Mouse (Mus musculus): ENCODE measurements around the gene Ndufc2. TPM values are rescaled to one million over a fixed set of nuclear protein-coding genes. Genes with fewer than 3 reads are reported as not detected.

Gene Ndufc2
- total and polyA plus RNA-seq, 3 experiments = 346 to 533 (median 483) TPM

DNA sequence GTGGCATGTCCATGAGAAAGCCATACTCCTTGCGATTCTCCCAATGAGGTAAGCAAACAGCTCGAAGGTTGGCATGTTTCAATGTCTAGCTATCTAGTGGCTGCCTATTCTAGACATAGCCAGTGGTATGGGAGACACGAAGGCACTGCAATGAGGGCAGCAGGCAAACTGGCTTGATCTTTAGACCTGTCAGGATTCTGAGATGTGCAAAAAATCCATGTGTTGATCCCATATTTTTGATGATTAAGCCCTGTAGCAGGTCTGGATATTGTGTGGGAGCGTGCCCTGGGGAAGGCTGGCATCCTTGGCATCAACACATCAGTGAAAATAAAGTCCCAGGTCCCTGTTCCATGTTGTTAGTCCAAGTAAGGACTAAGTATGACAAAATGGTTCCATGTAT lies 11.3 kb upstream of the Ndufc2 start:
- TF ChIP-seq CTCF (IDR thresholded peaks at IDR 0.05) = no peak
- TF ChIP-seq POLR2A (IDR thresholded peaks at IDR 0.05; ENCODE audit: insufficient read depth, low read depth, low read length) = no peak
- TF ChIP-seq EP300 (IDR thresholded peaks at IDR 0.05; ENCODE audit: insufficient read depth, low read depth, low read length) = no peak
- WGBS = 96% methylated on average over 4 of the region's 4 CpGs

DNA sequence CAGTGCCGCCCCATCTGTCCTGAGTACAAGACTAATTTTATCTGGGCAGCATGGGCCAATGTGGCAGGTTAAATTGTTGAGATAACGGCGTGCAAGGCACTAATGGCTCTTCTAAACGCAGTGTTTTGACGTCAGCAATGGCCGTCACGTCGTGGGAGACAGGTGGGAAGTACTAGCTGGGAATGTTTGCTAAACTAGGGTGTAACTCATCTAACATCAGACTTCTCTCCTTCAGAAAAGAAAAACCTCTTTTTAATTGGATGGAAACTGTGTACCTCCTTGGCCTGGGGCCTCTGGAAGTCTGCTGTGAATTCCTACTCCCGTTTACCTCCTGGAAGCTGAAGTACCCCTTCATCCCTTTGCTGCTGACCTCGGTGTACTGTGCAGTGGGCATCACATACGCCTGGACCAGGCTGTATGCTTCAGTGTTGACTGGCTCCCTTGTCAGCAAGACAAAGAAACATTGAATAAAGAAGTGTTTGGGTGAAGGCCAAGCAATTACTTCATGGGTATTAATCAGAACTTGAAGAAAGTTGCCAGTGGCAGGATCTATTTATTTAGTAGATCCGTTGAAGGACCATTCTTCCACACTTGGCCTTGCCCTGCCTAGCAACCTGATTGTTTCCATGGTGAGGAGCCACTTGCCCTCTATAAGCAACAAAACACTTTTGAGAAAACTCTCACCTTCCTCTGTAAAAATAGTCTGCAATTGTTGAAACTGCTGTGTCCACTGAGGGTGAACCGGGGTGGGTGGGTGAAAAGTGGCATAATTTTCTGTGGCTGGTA lies 8.3 kb upstream of the Ndufc2 start:
- H3K27me3 ChIP-seq (ENCODE audit: control insufficient read depth, insufficient read depth, low read length) = no peaks in the 10 kb centered on the region
- no peak overlapping the region for H3K4me3 ChIP-seq
- no peaks in the 10 kb centered on the region for H3K36me3 ChIP-seq (ENCODE audit: control insufficient read depth, insufficient read depth, low read length)
- no peak for DNase-seq
- peak overlapping the region; percentile 68 for H3K27ac ChIP-seq
- intact Hi-C loops (cut with DNase I) = loop anchor here (2.0 kb wide), 1 partner anchor 23 kb away; no protein-coding TSS in a partner anchor
- H3K79me2 ChIP-seq (replicated peaks; ENCODE audit: control insufficient read depth, insufficient read depth, low read length) = no peaks in the 10 kb centered on the region
- WGBS = 62% methylated on average over 13 of the region's 13 CpGs
- H3K9ac ChIP-seq (ENCODE audit: low read depth, low read length) = no peak overlapping the region
- TF ChIP-seq EP300 (IDR thresholded peaks at IDR 0.05; ENCODE audit: insufficient read depth, low read depth, low read length) (no peak), POLR2A (IDR thresholded peaks at IDR 0.05; ENCODE audit: insufficient read depth, low read depth, low read length) (no peak), CTCF (IDR thresholded peaks at IDR 0.05) (no peak)
- H3K4me1 ChIP-seq (ENCODE audit: control insufficient read depth, insufficient read depth, low read length) = peaks cover 14% of the 10 kb centered on the region

More for the DNA sequence above, 11.3 kb upstream of the Ndufc2 start:
- Histone ChIP-seq H3K79me2 (replicated peaks; ENCODE audit: control insufficient read depth, insufficient read depth, low read length) (no peaks in the 10 kb centered on the region), H3K27ac (no peak overlapping the region), H3K27me3 (ENCODE audit: control insufficient read depth, insufficient read depth, low read length) (no peaks in the 10 kb centered on the region), H3K4me1 (ENCODE audit: control insufficient read depth, insufficient read depth, low read length) (peaks cover 16% of the 10 kb centered on the region), H3K4me3 (no peak overlapping the region), H3K36me3 (ENCODE audit: control insufficient read depth, insufficient read depth, low read length) (no peaks in the 10 kb centered on the region), H3K9ac (ENCODE audit: low read depth, low read length) (no peak overlapping the region)
- intact Hi-C loops (cut with DNase I) = no loop called here
- no peak for DNase-seq

DNA sequence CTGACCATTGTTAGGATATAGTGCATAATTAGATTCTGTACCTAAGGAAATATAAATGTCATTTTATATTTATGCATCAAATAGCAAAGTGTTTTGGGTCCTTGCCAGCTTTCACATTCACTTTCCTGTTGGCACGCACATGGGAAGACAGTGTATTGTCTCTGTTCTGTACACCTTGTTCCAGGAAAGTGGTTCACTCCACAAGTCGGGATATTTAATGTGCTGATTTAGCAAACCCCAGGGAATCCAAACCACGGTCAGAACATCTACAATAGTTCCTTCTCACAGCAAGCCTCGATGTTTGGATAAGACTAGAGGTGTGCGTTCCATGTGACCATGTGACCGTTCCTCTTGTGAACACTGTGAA lies 7.7 kb upstream of the Ndufc2 start:
- H3K36me3 ChIP-seq (ENCODE audit: control insufficient read depth, insufficient read depth, low read length) = no peaks in the 10 kb centered on the region
- DNase-seq = no peak
- H3K27me3 ChIP-seq (ENCODE audit: control insufficient read depth, insufficient read depth, low read length) = no peaks in the 10 kb centered on the region
- WGBS = 54% methylated on average over 6 of the region's 6 CpGs
- intact Hi-C loops (cut with DNase I) = loop anchor here (2.0 kb wide), 1 partner anchor 23 kb away; no protein-coding TSS in a partner anchor
- no peaks in the 10 kb centered on the region for H3K79me2 ChIP-seq (replicated peaks; ENCODE audit: control insufficient read depth, insufficient read depth, low read length)
- H3K9ac ChIP-seq (ENCODE audit: low read depth, low read length) = no peak overlapping the region
- H3K27ac ChIP-seq = peak overlapping the region; percentile 68
- H3K4me3 ChIP-seq = no peak overlapping the region
- H3K4me1 ChIP-seq (ENCODE audit: control insufficient read depth, insufficient read depth, low read length) = peaks cover 11% of the 10 kb centered on the region
- TF ChIP-seq CTCF (IDR thresholded peaks at IDR 0.05) (no peak), EP300 (IDR thresholded peaks at IDR 0.05; ENCODE audit: insufficient read depth, low read depth, low read length) (peak; percentile 55; the same call in 1 of the 2 replicates), POLR2A (IDR thresholded peaks at IDR 0.05; ENCODE audit: insufficient read depth, low read depth, low read length) (peak; percentile 38; the same call in 1 of the 2 replicates)

DNA sequence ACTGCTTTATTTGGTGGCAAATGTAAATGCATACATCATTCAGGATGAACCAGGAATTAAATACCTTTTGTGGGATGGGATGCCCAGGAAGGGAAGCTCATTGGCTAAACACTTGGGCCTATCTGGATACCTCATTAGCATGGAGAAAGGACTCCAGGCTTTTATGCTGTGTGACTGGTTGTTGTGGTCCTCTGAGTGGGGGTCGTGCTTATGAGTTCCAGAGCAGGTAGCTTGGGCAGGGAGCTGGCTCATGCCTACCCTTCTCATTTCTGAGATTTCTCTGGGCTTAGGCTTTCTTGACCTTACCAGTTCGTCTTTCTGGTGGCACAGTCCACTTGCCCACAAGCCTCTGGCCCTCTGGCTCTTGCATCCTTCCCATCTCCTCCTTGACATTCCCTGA lies 5.4 kb upstream of the Ndufc2 start:
- Histone ChIP-seq H3K79me2 (replicated peaks; ENCODE audit: control insufficient read depth, insufficient read depth, low read length) (no peaks in the 10 kb centered on the region), H3K4me1 (ENCODE audit: control insufficient read depth, insufficient read depth, low read length) (peaks cover 8% of the 10 kb centered on the region), H3K27ac (no peak overlapping the region), H3K4me3 (no peak overlapping the region), H3K9ac (ENCODE audit: low read depth, low read length) (no peak overlapping the region), H3K27me3 (ENCODE audit: control insufficient read depth, insufficient read depth, low read length) (no peaks in the 10 kb centered on the region), H3K36me3 (ENCODE audit: control insufficient read depth, insufficient read depth, low read length) (no peaks in the 10 kb centered on the region)
- no peak for TF ChIP-seq CTCF (IDR thresholded peaks at IDR 0.05)
- TF ChIP-seq POLR2A (IDR thresholded peaks at IDR 0.05; ENCODE audit: insufficient read depth, low read depth, low read length) = no peak
- no peak for TF ChIP-seq EP300 (IDR thresholded peaks at IDR 0.05; ENCODE audit: insufficient read depth, low read depth, low read length)
- WGBS = 79% methylated on average over 2 of the region's 2 CpGs
- intact Hi-C loops (cut with DNase I) = no loop called here
- no peak for DNase-seq

DNA sequence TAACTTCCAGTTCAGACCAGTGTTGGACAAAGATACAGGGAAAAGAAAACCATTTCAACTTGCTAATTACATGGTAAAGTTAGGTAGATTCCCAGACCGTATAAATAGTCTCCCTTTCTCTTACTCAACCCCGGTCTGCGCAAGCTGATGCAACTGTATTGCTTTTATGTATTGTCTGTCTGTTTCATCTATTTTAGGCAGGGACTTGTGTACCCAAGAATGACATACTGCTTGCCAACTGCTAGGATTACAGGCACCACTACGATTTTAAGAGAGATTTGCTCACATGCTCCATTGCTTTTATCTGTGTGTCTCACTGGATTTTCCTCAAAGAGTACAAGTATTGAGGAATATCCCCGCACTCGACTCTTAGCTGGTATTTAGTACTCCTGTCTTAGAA lies 860 bp upstream of the Ndufc2 start:
- DNase-seq = no peak
- Histone ChIP-seq H3K4me3 (no peak overlapping the region), H3K27ac (no peak overlapping the region), H3K79me2 (replicated peaks; ENCODE audit: control insufficient read depth, insufficient read depth, low read length) (peaks cover 9% of the 10 kb centered on the region), H3K9ac (ENCODE audit: low read depth, low read length) (no peak overlapping the region), H3K36me3 (ENCODE audit: control insufficient read depth, insufficient read depth, low read length) (peaks cover 10% of the 10 kb centered on the region; the same call in 1 of the 2 replicates), H3K4me1 (ENCODE audit: control insufficient read depth, insufficient read depth, low read length) (peaks cover 8% of the 10 kb centered on the region), H3K27me3 (ENCODE audit: control insufficient read depth, insufficient read depth, low read length) (no peaks in the 10 kb centered on the region)
- WGBS = 90% methylated on average over 6 of the region's 6 CpGs
- intact Hi-C loops (cut with DNase I) = no loop called here
- TF ChIP-seq POLR2A (IDR thresholded peaks at IDR 0.05; ENCODE audit: insufficient read depth, low read depth, low read length) (no peak), EP300 (IDR thresholded peaks at IDR 0.05; ENCODE audit: insufficient read depth, low read depth, low read length) (no peak), CTCF (IDR thresholded peaks at IDR 0.05) (no peak)

DNA sequence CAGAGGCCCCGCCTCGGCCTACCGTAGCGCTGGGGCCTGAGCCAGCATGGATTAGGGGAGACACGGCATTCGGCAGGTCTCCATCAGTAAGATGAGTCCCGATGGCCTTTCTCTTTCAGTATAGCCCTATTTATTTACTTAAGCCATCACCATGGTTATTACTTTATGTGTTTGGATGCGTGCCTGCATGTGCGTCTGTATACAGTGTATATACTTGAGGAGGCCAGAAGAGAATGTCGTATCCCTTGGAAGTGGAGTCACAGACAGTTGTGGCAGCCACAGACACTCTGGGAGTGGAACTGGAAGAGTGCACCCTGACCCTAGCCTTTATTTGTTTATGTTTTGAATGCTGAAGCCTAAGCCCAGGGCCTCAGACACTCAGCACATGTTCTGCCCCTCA lies 7.3 kb downstream of the Ndufc2 start:
- no peak for TF ChIP-seq EP300 (IDR thresholded peaks at IDR 0.05; ENCODE audit: insufficient read depth, low read depth, low read length)
- no peak for TF ChIP-seq POLR2A (IDR thresholded peaks at IDR 0.05; ENCODE audit: insufficient read depth, low read depth, low read length)
- no peak for TF ChIP-seq CTCF (IDR thresholded peaks at IDR 0.05)
- 69% methylated on average over 10 of the region's 10 CpGs for WGBS
- Histone ChIP-seq H3K27ac (no peak overlapping the region), H3K9ac (ENCODE audit: low read depth, low read length) (no peak overlapping the region), H3K4me1 (ENCODE audit: control insufficient read depth, insufficient read depth, low read length) (no peaks in the 10 kb centered on the region; the same call in 1 of the 2 replicates), H3K79me2 (replicated peaks; ENCODE audit: control insufficient read depth, insufficient read depth, low read length) (no peaks in the 10 kb centered on the region), H3K4me3 (no peak overlapping the region), H3K27me3 (ENCODE audit: control insufficient read depth, insufficient read depth, low read length) (no peaks in the 10 kb centered on the region), H3K36me3 (ENCODE audit: control insufficient read depth, insufficient read depth, low read length) (peaks cover 8% of the 10 kb centered on the region)
- intact Hi-C loops (cut with DNase I) = no loop called here
- DNase-seq = no peak

All from heart, adult 2 months (tissue).